Mouse (Mus musculus): ENCODE measurements at regions not wholly inside any gene's neighbourhood (a gene's known extent, or its start where the extent isn't known, plus 50 kb on each side); places are given as distances from the start of the nearest gene placed in this dataset.

GRCm38 (mm10) chr5:46666250-46666649 lies 808.8 kb upstream of the Lcorl start:
- no peaks in the 10 kb centered on the region for H3K9me3 ChIP-seq (ENCODE audit: control insufficient read depth, low read length)
- no peak overlapping the region for H3K4me3 ChIP-seq (ENCODE audit: low read length)
- H3K36me3 ChIP-seq (ENCODE audit: control insufficient read depth, insufficient read depth, low read length), result no peaks in the 10 kb centered on the region
- H3K4me1 ChIP-seq (ENCODE audit: control insufficient read depth, insufficient read depth, low read depth, low read length), result no peaks in the 10 kb centered on the region
- H3K4me2 ChIP-seq (ENCODE audit: low read length), result no peak overlapping the region
- WGBS, result 27% methylated on average over 3 of the region's 3 CpGs
- no peaks in the 10 kb centered on the region for H3K27me3 ChIP-seq (replicated peaks; ENCODE audit: control insufficient read depth, insufficient read depth, low read length)
- H3K27ac ChIP-seq (ENCODE audit: low read depth, low read length), result no peak overlapping the region
- H3K9ac ChIP-seq (ENCODE audit: low read depth, low read length), result no peak overlapping the region
- no peak for ATAC-seq

DNA sequence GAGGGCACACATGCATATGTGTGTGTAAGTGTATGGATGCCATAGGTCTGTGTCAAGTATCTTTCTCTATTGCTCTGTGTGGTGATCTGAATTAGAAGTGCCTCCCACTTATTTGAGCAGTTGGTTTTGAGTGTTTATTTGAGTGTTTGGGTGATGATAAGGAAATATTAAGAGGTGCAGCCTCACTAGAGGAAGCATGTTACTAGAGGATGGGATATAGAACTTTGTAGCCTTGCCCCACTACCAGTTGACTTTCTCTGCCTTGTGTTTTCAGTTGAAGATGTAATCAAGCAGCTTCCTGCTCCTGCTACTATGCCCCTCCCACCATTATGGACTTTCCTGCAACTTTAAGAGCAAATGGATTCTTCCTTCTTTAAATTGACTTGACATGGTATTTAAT lies 799.6 kb upstream of the Lcorl start:
- H3K4me1 ChIP-seq (ENCODE audit: control insufficient read depth, insufficient read depth, low read depth, low read length), result no peaks in the 10 kb centered on the region
- no peak for ATAC-seq
- no peaks in the 10 kb centered on the region for H3K36me3 ChIP-seq (ENCODE audit: control insufficient read depth, insufficient read depth, low read length)

DNA sequence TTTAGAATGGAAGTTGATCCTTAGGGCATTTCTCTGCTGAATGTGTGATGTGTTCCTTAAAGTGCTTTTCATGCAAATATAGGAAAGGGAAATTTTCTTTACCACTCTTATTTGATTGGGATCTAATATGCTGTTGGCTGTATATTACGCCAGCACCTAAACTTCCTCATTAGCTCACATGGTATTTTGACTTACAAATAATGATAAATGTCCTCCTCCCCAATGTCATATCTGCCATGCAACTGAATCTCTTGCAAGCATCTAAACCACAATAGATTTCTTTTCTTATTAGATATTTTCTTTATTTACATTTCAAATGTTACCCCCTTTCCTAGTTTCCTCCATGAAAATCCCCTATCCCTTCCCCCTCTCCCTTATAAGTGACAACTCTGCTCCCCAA lies 796.8 kb upstream of the Lcorl start:
- H3K4me1 ChIP-seq (ENCODE audit: control insufficient read depth, insufficient read depth, low read depth, low read length), result no peaks in the 10 kb centered on the region
- no peak overlapping the region for H3K4me3 ChIP-seq (ENCODE audit: low read length)
- H3K27ac ChIP-seq (ENCODE audit: low read depth, low read length), result no peak overlapping the region
- H3K27me3 ChIP-seq (replicated peaks; ENCODE audit: control insufficient read depth, insufficient read depth, low read length), result no peaks in the 10 kb centered on the region
- 88% methylated on average over 1 of the region's 1 CpGs for WGBS
- no peak overlapping the region for H3K9ac ChIP-seq (ENCODE audit: low read depth, low read length)
- ATAC-seq, result no peak
- no peaks in the 10 kb centered on the region for H3K9me3 ChIP-seq (ENCODE audit: control insufficient read depth, low read length)
- no peak overlapping the region for H3K4me2 ChIP-seq (ENCODE audit: low read length)
- H3K36me3 ChIP-seq (ENCODE audit: control insufficient read depth, insufficient read depth, low read length), result no peaks in the 10 kb centered on the region

More for the DNA sequence above, 799.6 kb upstream of the Lcorl start:
- Histone ChIP-seq H3K4me2 (ENCODE audit: low read length) (no peak overlapping the region), H3K27ac (ENCODE audit: low read depth, low read length) (no peak overlapping the region), H3K9ac (ENCODE audit: low read depth, low read length) (no peak overlapping the region), H3K9me3 (ENCODE audit: control insufficient read depth, low read length) (no peaks in the 10 kb centered on the region), H3K27me3 (replicated peaks; ENCODE audit: control insufficient read depth, insufficient read depth, low read length) (no peaks in the 10 kb centered on the region), H3K4me3 (ENCODE audit: low read length) (no peak overlapping the region)

GRCm38 (mm10) chr5:46643009-46643408 lies 785.6 kb upstream of the Lcorl start:
- H3K9ac ChIP-seq (ENCODE audit: low read depth, low read length), result no peak overlapping the region
- H3K27ac ChIP-seq (ENCODE audit: low read depth, low read length), result no peak overlapping the region
- no peaks in the 10 kb centered on the region for H3K9me3 ChIP-seq (ENCODE audit: control insufficient read depth, low read length)
- H3K4me2 ChIP-seq (ENCODE audit: low read length), result no peak overlapping the region
- H3K4me1 ChIP-seq (ENCODE audit: control insufficient read depth, insufficient read depth, low read depth, low read length), result no peaks in the 10 kb centered on the region
- H3K4me3 ChIP-seq (ENCODE audit: low read length), result no peak overlapping the region
- H3K27me3 ChIP-seq (replicated peaks; ENCODE audit: control insufficient read depth, insufficient read depth, low read length), result no peaks in the 10 kb centered on the region
- H3K36me3 ChIP-seq (ENCODE audit: control insufficient read depth, insufficient read depth, low read length), result no peaks in the 10 kb centered on the region
- no peak for ATAC-seq
- 74% methylated on average over 2 of the region's 2 CpGs for WGBS

DNA sequence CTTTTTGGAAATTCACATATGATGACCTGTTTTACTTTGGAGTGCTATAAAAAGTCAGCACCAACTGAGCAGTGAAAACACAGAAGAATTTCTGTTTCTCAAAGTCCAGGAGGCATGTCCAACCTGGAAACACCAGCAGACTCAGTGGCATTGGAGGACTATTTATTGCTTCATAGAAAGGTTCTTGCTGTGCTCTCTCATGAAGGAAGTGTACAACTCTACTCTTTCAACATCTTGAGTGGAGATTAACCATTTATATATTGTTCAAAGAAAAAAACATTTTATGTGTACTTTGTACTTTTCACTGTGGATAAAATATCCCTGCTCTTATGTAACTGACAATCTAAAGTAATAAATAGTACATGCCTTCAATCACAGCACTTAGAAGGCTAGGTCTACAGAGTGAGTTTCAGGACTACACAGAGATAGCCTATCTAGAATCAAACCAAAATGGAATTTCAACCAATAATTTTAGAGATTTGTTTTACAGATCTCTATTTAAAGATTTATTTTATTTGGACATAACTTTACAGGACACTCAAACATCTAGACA lies 777.8 kb upstream of the Lcorl start:
- H3K4me3 ChIP-seq (ENCODE audit: low read length), result no peak overlapping the region
- no peaks in the 10 kb centered on the region for H3K9me3 ChIP-seq (ENCODE audit: control insufficient read depth, low read length)
- no peak for ATAC-seq
- H3K9ac ChIP-seq (ENCODE audit: low read depth, low read length), result no peak overlapping the region
- H3K4me2 ChIP-seq (ENCODE audit: low read length), result no peak overlapping the region
- H3K27ac ChIP-seq (ENCODE audit: low read depth, low read length), result no peak overlapping the region
- no peaks in the 10 kb centered on the region for H3K4me1 ChIP-seq (ENCODE audit: control insufficient read depth, insufficient read depth, low read depth, low read length)
- no peaks in the 10 kb centered on the region for H3K36me3 ChIP-seq (ENCODE audit: control insufficient read depth, insufficient read depth, low read length)
- H3K27me3 ChIP-seq (replicated peaks; ENCODE audit: control insufficient read depth, insufficient read depth, low read length), result no peaks in the 10 kb centered on the region

All from hindbrain, embryonic 16.5 days (tissue).